Mouse (Mus musculus) T-cell, adult 2 months (primary cell): ENCODE data around the gene Phf3.
"Not testable (repeated sequence)": the region's sequence is repeated elsewhere in the genome, so short reads cannot be mapped to it uniquely, and the experiment has no call there.

Source experiments
- DNase-seq: peaks from one replicate; pipeline ENCODE4 v3.0.0; 2022; ENCODE audit warnings: low spot score

The Phf3 gene

DNA sequence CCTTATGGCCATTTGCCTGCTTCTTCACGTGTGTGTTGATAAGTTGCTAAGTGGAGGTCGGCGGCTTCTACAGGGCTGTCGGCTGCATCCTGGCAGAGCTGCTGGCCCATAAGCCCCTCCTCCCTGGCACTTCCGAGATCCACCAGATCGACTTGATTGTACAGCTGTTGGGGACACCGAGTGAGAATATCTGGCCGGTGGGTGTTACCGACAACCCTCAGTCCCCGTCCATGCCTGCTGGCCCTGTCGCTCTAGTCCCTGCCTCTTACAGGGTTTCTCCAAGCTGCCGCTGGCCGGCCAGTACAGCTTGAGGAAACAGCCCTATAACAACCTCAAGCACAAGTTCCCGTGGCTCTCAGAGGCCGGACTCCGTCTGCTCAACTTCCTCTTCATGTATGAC lies 103.1 kb downstream of the Phf3 start:
- DNase-seq = not testable (repeated sequence)

DNA sequence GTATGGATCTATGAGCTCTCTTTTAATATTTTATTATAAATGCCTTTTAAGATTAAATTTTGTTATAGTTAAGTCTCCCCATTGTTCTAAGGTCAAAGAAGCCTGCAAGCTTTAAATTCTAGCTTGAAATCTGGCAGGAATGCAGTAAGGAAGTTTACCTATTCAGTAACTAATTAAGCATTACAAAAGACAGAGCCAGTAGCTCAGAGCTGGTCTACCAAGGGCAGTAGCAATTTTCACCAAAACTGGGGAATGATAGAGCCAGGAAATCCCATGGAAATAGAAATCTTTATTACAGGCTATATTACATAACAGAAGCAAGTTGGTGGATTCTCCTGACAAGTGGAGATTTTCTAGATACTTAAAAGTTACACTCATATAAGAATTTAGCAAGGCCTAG lies 116.9 kb downstream of the Phf3 start:
- DNase-seq = no peak

DNA sequence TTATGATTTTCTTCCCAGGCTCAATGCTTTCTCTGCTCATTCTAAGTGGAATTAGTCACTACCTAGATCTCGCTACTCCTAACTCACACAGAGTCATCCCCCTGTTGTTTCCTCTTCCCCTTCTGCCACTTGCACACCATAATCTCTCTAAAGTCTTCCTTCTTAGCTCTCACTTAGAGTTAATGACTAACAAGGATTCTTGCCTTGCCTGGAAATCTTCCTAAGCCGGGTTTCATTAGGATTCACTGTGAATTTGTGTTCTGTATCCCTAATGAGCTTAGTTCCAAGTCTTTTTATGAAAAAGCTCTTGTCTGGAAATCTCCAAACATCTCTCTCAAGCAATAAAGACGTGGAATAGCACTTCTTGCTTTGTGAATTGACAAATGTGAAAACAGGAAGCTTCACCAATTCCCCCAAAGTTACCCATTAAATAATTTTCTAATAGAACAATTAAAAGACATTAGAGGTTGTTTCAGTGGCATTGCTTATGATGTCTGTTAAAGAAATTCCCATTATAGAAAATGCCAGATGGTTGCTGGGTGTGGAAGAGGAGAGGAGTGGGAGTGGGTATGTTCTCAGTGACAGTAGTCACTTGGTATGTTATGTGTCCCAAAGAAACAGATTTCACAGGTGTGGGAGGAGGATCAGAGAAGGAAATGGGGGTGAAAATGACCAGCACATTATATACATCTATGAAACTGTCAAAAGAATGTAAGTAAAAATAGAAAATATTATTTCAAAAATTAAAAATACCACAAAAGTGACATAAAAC lies 118.1 kb downstream of the Phf3 start:
- no peak for DNase-seq
